Comparison of ENCODE assay signal across 12 mouse cellular contexts in the genomic region with DNA sequence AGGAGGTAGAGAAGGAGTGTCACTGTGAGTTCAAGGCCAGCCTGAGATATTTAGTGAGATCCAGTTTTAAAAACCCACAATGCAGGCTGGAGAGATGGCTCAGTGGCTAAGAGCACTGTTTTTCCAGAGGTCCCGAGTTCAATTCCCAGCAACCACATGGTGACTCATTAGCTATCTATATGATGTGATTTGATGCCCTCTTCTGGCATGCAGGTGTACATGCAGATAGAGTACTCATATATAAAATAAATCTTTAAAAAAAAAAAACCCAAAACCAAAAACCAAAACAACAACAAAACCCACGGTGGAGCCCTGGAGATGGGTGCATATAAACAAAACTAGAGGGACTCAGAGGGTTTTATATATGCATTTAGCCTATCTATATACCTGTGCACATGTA. TPM values are rescaled to one million over a fixed set of nuclear protein-coding genes. Genes with fewer than 3 reads are reported as not detected.
DNase-seq lines count a peak whose midpoint lies in the region; ATAC-seq and TF ChIP-seq lines count a peak whose summit lies in the region.
"Had no signal": no experiment of that assay in that cellular context is flagged by ENCODE, and none has a peak within 500 bp of the region (broad histone marks: within the 10 kb centered on the region; RNA-seq: fewer than 3 reads in every experiment).

No protein-coding gene starts in this region.

- H3K4me1 ChIP-seq in forebrain, postnatal 0 days (ENCODE audit: insufficient read depth): peaks cover 11% of the 10 kb centered on the region
- H3K4me1 ChIP-seq in forebrain, embryonic 11.5 days (replicated peaks; ENCODE audit: control insufficient read depth, insufficient read depth, low read length): peaks cover 5% of the 10 kb centered on the region; the same call in 1 of the 2 replicates
- no peaks in the 10 kb centered on the region for H3K4me1 ChIP-seq in lung, postnatal 0 days (ENCODE audit: insufficient read depth, low read depth, low read length)
- H3K4me1 ChIP-seq in hindbrain, embryonic 16.5 days (ENCODE audit: control insufficient read depth, insufficient read depth, low read depth, low read length): peaks cover 16% of the 10 kb centered on the region

- H3K9me3 ChIP-seq in forebrain, postnatal 0 days (ENCODE audit: low read length): no peaks in the 10 kb centered on the region
- H3K9me3 ChIP-seq in forebrain, embryonic 11.5 days (ENCODE audit: control insufficient read depth, low read length): no peaks in the 10 kb centered on the region
- H3K9me3 ChIP-seq in lung, postnatal 0 days (ENCODE audit: low read length): no peaks in the 10 kb centered on the region
- no peaks in the 10 kb centered on the region for H3K9me3 ChIP-seq in hindbrain, embryonic 16.5 days (ENCODE audit: control insufficient read depth, low read length)
- H3K9me3 ChIP-seq: limb, embryonic 10.5 days had no signal

- no peaks in the 10 kb centered on the region for H3K27me3 ChIP-seq in forebrain, postnatal 0 days (ENCODE audit: insufficient read depth, low read length)
- no peaks in the 10 kb centered on the region for H3K27me3 ChIP-seq in forebrain, embryonic 11.5 days (ENCODE audit: control insufficient read depth, insufficient read depth, low read length)
- H3K27me3 ChIP-seq in lung, postnatal 0 days (replicated peaks; ENCODE audit: insufficient read depth, low read length): no peaks in the 10 kb centered on the region
- no peaks in the 10 kb centered on the region for H3K27me3 ChIP-seq in hindbrain, embryonic 16.5 days (replicated peaks; ENCODE audit: control insufficient read depth, insufficient read depth, low read length)
- no peaks in the 10 kb centered on the region for H3K27me3 ChIP-seq in splenic B cell, adult 2 months (ENCODE audit: control insufficient read depth, insufficient read depth, low read length, poor library complexity, severe bottlenecking)

- peaks cover 40% of the 10 kb centered on the region for H3K36me3 ChIP-seq in forebrain, postnatal 0 days (ENCODE audit: insufficient read depth)
- peaks cover 6% of the 10 kb centered on the region; the same call in 1 of the 2 replicates for H3K36me3 ChIP-seq in forebrain, embryonic 11.5 days (ENCODE audit: control insufficient read depth, insufficient read depth, low read length)
- H3K36me3 ChIP-seq in lung, postnatal 0 days (ENCODE audit: insufficient read depth, low read length): no peaks in the 10 kb centered on the region
- H3K36me3 ChIP-seq in hindbrain, embryonic 16.5 days (ENCODE audit: control insufficient read depth, insufficient read depth, low read length): peaks cover 30% of the 10 kb centered on the region
- no peaks in the 10 kb centered on the region for H3K36me3 ChIP-seq in splenic B cell, adult 2 months (ENCODE audit: control insufficient read depth, insufficient read depth, low read length, poor library complexity, severe bottlenecking)

- H3K4me2 ChIP-seq in forebrain, postnatal 0 days (ENCODE audit: low read depth): no peak overlapping the region
- H3K4me2 ChIP-seq in forebrain, embryonic 11.5 days (ENCODE audit: low read depth, low read length, severe bottlenecking): no peak overlapping the region
- H3K4me2 ChIP-seq in lung, postnatal 0 days (replicated peaks; ENCODE audit: low read depth, low read length): no peak overlapping the region
- H3K4me2 ChIP-seq in hindbrain, embryonic 16.5 days (ENCODE audit: low read length): peak overlapping the region; percentile 83; the same call in 1 of the 2 replicates

- no peak for TF ChIP-seq EP300 in lung, postnatal 0 days (IDR thresholded peaks at IDR 0.05)

- H3K27ac ChIP-seq in forebrain, postnatal 0 days (ENCODE audit: low read depth, low read length): no peak overlapping the region
- H3K27ac ChIP-seq in forebrain, embryonic 11.5 days (ENCODE audit: low read depth, low read length): no peak overlapping the region
- no peak overlapping the region for H3K27ac ChIP-seq in lung, postnatal 0 days (ENCODE audit: low read length)
- no peak overlapping the region for H3K27ac ChIP-seq in hindbrain, embryonic 16.5 days (ENCODE audit: low read depth, low read length)
- H3K27ac ChIP-seq: limb, embryonic 10.5 days had no signal

- no peak for ATAC-seq in forebrain, postnatal 0 days
- no peak for ATAC-seq in forebrain, embryonic 11.5 days (replicated peaks; ENCODE audit: low FRiP score)
- ATAC-seq in lung, postnatal 0 days: no peak
- ATAC-seq in hindbrain, embryonic 16.5 days: no peak

- TF ChIP-seq CTCF in forebrain, postnatal 0 days (IDR thresholded peaks at IDR 0.05; ENCODE audit: low read depth): peak; percentile 36; the same call in 1 of the 2 replicates
- TF ChIP-seq CTCF in lung, postnatal 0 days (IDR thresholded peaks at IDR 0.05): peak; percentile 53

- H3K9ac ChIP-seq in forebrain, postnatal 0 days: no peak overlapping the region
- no peak overlapping the region for H3K9ac ChIP-seq in forebrain, embryonic 11.5 days (ENCODE audit: low read length)
- no peak overlapping the region for H3K9ac ChIP-seq in lung, postnatal 0 days (replicated peaks; ENCODE audit: low read depth)
- no peak overlapping the region for H3K9ac ChIP-seq in hindbrain, embryonic 16.5 days (ENCODE audit: low read depth, low read length)

- no peak for DNase-seq in forebrain, postnatal 0 days
- no peak for DNase-seq in forebrain, embryonic 11.5 days (ENCODE audit: low spot score)
- peak; percentile 41 for DNase-seq in lung, postnatal 0 days (ENCODE audit: low spot score)
- DNase-seq in lung, adult 18-20 months: no peak
- peak; percentile 58 for DNase-seq in splenic B cell, adult 2 months (ENCODE audit: low read depth, low spot score)
- no peak for DNase-seq in embryo, embryonic 10 days (ENCODE audit: low spot score)
- no peak for DNase-seq in urinary bladder, postnatal 4 days (ENCODE audit: low spot score in 2 of 2)
- DNase-seq: cerebellum, adult 8-10 months; lung, postnatal 4 days; right cerebral cortex, postnatal 14 days had no signal

- 81% methylated on average over 2 of the region's 2 CpGs for WGBS in forebrain, postnatal 0 days
- WGBS in forebrain, embryonic 11.5 days: 80% methylated on average over 2 of the region's 2 CpGs
- WGBS in lung, postnatal 0 days: 72% methylated on average over 2 of the region's 2 CpGs
- 74% methylated on average over 2 of the region's 2 CpGs for WGBS in hindbrain, embryonic 16.5 days

- H3K4me3 ChIP-seq in forebrain, postnatal 0 days (ENCODE audit: low read depth, low read length): no peak overlapping the region
- no peak overlapping the region for H3K4me3 ChIP-seq in forebrain, embryonic 11.5 days (ENCODE audit: low read depth, low read length)
- H3K4me3 ChIP-seq in lung, postnatal 0 days (ENCODE audit: low read depth, low read length): no peak overlapping the region
- no peak overlapping the region for H3K4me3 ChIP-seq in hindbrain, embryonic 16.5 days (ENCODE audit: low read length)
- H3K4me3 ChIP-seq: limb, embryonic 10.5 days had no signal

RNA-seq across cellular contexts. Expression of a gene that starts 2.3 kb away (rescaled TPM):
- 206 and 218 TPM in 2 replicates for total RNA-seq in forebrain, postnatal 0 days (2014; rRNA removed)
- 371 and 379 TPM in 2 replicates for polyA plus RNA-seq in forebrain, postnatal 0 days (2015; fragmentation: Nextera tagmentation; extraction: Ambion mirVana)
- polyA plus RNA-seq in forebrain, embryonic 11.5 days (2014; fragmentation: Nextera tagmentation; extraction: Ambion mirVana): 213 and 224 TPM in 2 replicates
- 19.3 and 24.6 TPM in 2 replicates for polyA plus RNA-seq in lung, postnatal 0 days (2015; fragmentation: Nextera tagmentation; extraction: Ambion mirVana)
- polyA plus RNA-seq in hindbrain, embryonic 16.5 days (2015; fragmentation: Nextera tagmentation; extraction: Ambion mirVana): 287 and 393 TPM in 2 replicates

RNA-seq across cellular contexts. Expression of a gene that starts 8.6 kb away (rescaled TPM):
- total RNA-seq in forebrain, postnatal 0 days (2014; rRNA removed): 34.5 and 44.5 TPM in 2 replicates
- polyA plus RNA-seq in forebrain, postnatal 0 days (2015; fragmentation: Nextera tagmentation; extraction: Ambion mirVana): 65.5 and 69.7 TPM in 2 replicates
- 66.1 and 66.8 TPM in 2 replicates for polyA plus RNA-seq in forebrain, embryonic 11.5 days (2014; fragmentation: Nextera tagmentation; extraction: Ambion mirVana)
- polyA plus RNA-seq in lung, postnatal 0 days (2015; fragmentation: Nextera tagmentation; extraction: Ambion mirVana): 40.7 and 44.8 TPM in 2 replicates
- 59.6 and 67.4 TPM in 2 replicates for polyA plus RNA-seq in hindbrain, embryonic 16.5 days (2015; fragmentation: Nextera tagmentation; extraction: Ambion mirVana)

RNA-seq across cellular contexts. Expression of a gene that starts 8.6 kb away (rescaled TPM):
- total RNA-seq in forebrain, postnatal 0 days (2014; rRNA removed): 42.9 and 60.2 TPM in 2 replicates
- 23.2 and 32.5 TPM in 2 replicates for polyA plus RNA-seq in forebrain, postnatal 0 days (2015; fragmentation: Nextera tagmentation; extraction: Ambion mirVana)
- polyA plus RNA-seq in forebrain, embryonic 11.5 days (2014; fragmentation: Nextera tagmentation; extraction: Ambion mirVana): 52.6 and 59.3 TPM in 2 replicates
- polyA plus RNA-seq in lung, postnatal 0 days (2015; fragmentation: Nextera tagmentation; extraction: Ambion mirVana): 21.4 and 23.5 TPM in 2 replicates
- polyA plus RNA-seq in hindbrain, embryonic 16.5 days (2015; fragmentation: Nextera tagmentation; extraction: Ambion mirVana): 32.7 and 40.2 TPM in 2 replicates

RNA-seq across cellular contexts. Expression of a gene that starts 10.4 kb away (rescaled TPM):
- total RNA-seq in forebrain, postnatal 0 days (2014; rRNA removed): 31.6 and 32.8 TPM in 2 replicates
- polyA plus RNA-seq in forebrain, postnatal 0 days (2015; fragmentation: Nextera tagmentation; extraction: Ambion mirVana): 56.7 and 66.3 TPM in 2 replicates
- 26.9 and 29.9 TPM in 2 replicates for polyA plus RNA-seq in forebrain, embryonic 11.5 days (2014; fragmentation: Nextera tagmentation; extraction: Ambion mirVana)
- polyA plus RNA-seq in lung, postnatal 0 days (2015; fragmentation: Nextera tagmentation; extraction: Ambion mirVana): 15.9 and 18.5 TPM in 2 replicates
- polyA plus RNA-seq in hindbrain, embryonic 16.5 days (2015; fragmentation: Nextera tagmentation; extraction: Ambion mirVana): 67.4 and 77.4 TPM in 2 replicates

RNA-seq across cellular contexts. Expression of a gene that starts 28.0 kb away (rescaled TPM):
- 33.0 and 33.2 TPM in 2 replicates for total RNA-seq in forebrain, postnatal 0 days (2014; rRNA removed)
- 21.8 and 22.1 TPM in 2 replicates for polyA plus RNA-seq in forebrain, postnatal 0 days (2015; fragmentation: Nextera tagmentation; extraction: Ambion mirVana)
- 50.3 and 52.9 TPM in 2 replicates for polyA plus RNA-seq in forebrain, embryonic 11.5 days (2014; fragmentation: Nextera tagmentation; extraction: Ambion mirVana)
- polyA plus RNA-seq in lung, postnatal 0 days (2015; fragmentation: Nextera tagmentation; extraction: Ambion mirVana): 22.3 and 25.8 TPM in 2 replicates
- polyA plus RNA-seq in hindbrain, embryonic 16.5 days (2015; fragmentation: Nextera tagmentation; extraction: Ambion mirVana): 25.0 and 33.3 TPM in 2 replicates

Comparison
In these comparisons a context has a peak if more than half of its experiments do, and no peak if none do; other contexts are left out.
1. DNase-seq: peak in lung, postnatal 0 days (single experiment) and splenic B cell, adult 2 months (single experiment); none in forebrain, postnatal 0 days (single experiment), forebrain, embryonic 11.5 days (single experiment), lung, adult 18-20 months (0 of 2), embryo, embryonic 10 days (single experiment) and urinary bladder, postnatal 4 days (0 of 2).